Mouse (Mus musculus) hindbrain, embryonic 10.5 days (tissue): Measurements from ENCODE around the gene Mfap3. TPM values are rescaled to one million over a fixed set of nuclear protein-coding genes. Genes with fewer than 3 reads are reported as not detected.

ENCODE experiments used
- DNase-seq: peaks from one replicate; pipeline ENCODE4 v3.0.0-alpha.2; 2017; ENCODE audit warnings: low spot score
- H3K27ac ChIP-seq: fragments of 300-500 bp; sonication (generic); 2 replicates; pipeline ENCODE4 v1.5.1; 2016; ENCODE audit warnings: mild to moderate bottlenecking, moderate library complexity
- H3K27me3 ChIP-seq: fragments of 300-500 bp; sonication (generic); 2 replicates; pipeline ENCODE4 v1.6.1; 2016; ENCODE audit warnings: mild to moderate bottlenecking; ENCODE audit not compliant: poor library complexity, insufficient read depth, severe bottlenecking
- H3K36me3 ChIP-seq: fragments of 300-500 bp; sonication (generic); 2 replicates; pipeline ENCODE4 v1.6.1; 2016; ENCODE audit warnings: mild to moderate bottlenecking, moderate library complexity
- H3K4me1 ChIP-seq: fragments of 300-500 bp; sonication (generic); replicated peaks from 2 replicates; pipeline ENCODE4 v1.6.1; 2016; ENCODE audit warnings: mild to moderate bottlenecking
- H3K4me3 ChIP-seq: fragments of 300-500 bp; sonication (generic); 2 replicates; pipeline ENCODE4 v1.5.1; 2016; ENCODE audit warnings: mild to moderate bottlenecking, moderate library complexity
- H3K9me3 ChIP-seq: fragments of 300-500 bp; sonication (generic); 2 replicates; pipeline ENCODE4 v1.6.1; 2016; ENCODE audit warnings: mild to moderate bottlenecking, moderate library complexity
- WGBS: fragments of 180-500 bp; shearing (Covaris S2); methylation state at CpG from one replicate; pipeline ENCODE4 v1.1.7; 2016; 5-methylcytosine and 5-hydroxymethylcytosine counted together
- polyA plus RNA-seq: library from polyadenylated mRNA; unstranded; fragments of >200 nt; fragmentation: Nextera tagmentation; extraction: Ambion mirVana; gene quantifications from 2 replicates; pipeline ENCODE4 v1.2.1, GENCODE M21; 2016

The Mfap3 gene
- polyA plus RNA-seq, 1 experiment from 2014 or later = 49.5 TPM

DNA sequence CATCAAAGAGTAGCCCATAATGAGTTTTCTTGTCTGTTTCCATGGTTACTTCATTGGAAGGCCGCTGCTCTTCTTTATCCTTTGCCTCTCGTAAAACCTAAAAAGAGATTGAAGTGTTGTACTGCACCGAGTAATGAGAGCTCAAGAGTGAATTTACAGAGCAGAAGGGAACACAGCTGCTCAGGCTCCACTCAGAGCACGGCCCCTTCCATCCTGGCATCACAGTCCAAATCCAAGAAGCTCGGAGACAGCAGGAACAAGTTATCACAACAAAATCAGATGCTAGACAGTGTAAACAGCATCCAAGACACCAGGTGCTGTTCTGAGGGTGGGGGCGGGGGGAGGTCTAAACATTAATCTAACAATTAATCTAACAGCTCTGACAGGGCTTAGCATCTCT lies 11.6 kb upstream of the Mfap3 start:
- Histone ChIP-seq H3K36me3 (peaks cover 90% of the 10 kb centered on the region), H3K9me3 (no peaks in the 10 kb centered on the region), H3K4me1 (no peaks in the 10 kb centered on the region; the same call in 1 of the 2 replicates), H3K27me3 (no peaks in the 10 kb centered on the region), H3K27ac (no peak overlapping the region), H3K4me3 (no peak overlapping the region)
- 63% methylated on average over 6 of the region's 6 CpGs for WGBS
- no peak for DNase-seq

DNA sequence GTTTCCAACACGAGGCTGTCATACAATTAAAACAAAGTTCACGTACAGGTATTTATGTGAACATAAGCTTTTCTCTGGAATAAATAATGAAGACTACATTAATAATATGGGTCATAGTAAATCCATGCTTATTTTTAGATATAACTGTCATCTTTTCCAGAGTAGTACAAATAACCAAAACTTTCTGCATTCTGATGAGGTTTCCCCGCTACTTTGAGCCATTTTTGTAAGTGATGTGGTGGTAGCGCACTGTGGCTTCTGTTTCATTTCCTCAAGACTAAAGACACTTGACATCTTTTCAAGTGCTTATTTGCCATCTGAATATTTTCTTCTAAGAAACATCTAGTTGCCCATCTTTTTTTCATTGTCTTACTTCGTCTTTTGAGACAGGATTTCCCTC lies 3.2 kb upstream of the Mfap3 start:
- Histone ChIP-seq H3K36me3 (peaks cover 39% of the 10 kb centered on the region), H3K27ac (no peak overlapping the region), H3K4me1 (peaks cover 18% of the 10 kb centered on the region), H3K27me3 (no peaks in the 10 kb centered on the region), H3K4me3 (no peak overlapping the region), H3K9me3 (no peaks in the 10 kb centered on the region)
- no peak for DNase-seq
- 94% methylated on average over 5 of the region's 5 CpGs for WGBS

DNA sequence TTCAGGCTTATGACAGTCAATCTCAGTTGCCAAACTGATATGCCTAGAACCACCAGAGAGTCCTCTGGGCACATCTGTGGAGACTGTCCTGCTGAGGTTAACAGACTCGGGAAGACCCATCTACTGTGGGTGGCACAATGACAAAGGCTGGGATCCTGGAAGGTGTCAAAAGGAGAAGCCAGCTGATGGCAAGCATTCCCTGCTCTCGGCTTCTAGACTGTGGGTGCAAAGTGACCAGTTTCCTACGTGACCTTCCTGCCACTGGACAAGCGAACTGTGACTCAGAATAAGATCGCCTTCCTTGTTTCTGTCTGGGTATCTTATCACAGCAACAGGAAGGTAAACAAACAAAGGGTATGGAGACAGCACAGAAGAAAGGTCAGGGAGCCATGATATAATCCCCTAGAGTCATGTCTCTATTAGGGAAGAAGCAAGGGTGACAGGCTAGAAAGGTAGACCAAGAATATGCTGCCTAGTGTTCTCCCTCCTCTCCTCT lies 1.5 kb upstream of the Mfap3 start:
- peaks cover 38% of the 10 kb centered on the region for H3K36me3 ChIP-seq
- H3K4me3 ChIP-seq = peak overlapping the region; percentile 79; the same call in 1 of the 2 replicates
- no peaks in the 10 kb centered on the region for H3K27me3 ChIP-seq
- H3K27ac ChIP-seq = no peak overlapping the region
- H3K9me3 ChIP-seq = no peaks in the 10 kb centered on the region
- 69% methylated on average over 5 of the region's 5 CpGs for WGBS
- H3K4me1 ChIP-seq = peaks cover 18% of the 10 kb centered on the region
- DNase-seq = no peak

DNA sequence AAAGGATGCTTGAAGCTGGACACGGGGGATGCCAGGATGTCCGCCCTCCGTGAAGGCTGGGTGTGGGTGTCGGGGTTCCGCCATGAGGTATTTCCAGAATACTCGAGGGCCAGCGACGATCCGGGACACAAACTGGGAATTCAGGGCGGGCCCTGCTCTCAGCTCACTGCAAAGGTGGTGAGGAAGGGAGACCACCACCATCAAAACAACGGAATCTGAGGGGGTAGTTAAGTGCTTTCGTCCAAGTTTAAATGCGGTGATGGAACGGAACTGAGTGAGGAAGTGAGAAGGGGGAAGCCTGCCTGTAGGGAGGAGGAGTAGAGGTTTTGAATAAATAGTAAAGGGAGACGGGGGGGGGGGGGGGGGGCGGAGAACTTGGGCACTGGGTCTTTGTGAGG lies 286 bp downstream of the Mfap3 start:
- no peak for DNase-seq
- Histone ChIP-seq H3K27me3 (no peaks in the 10 kb centered on the region), H3K4me1 (peaks cover 18% of the 10 kb centered on the region), H3K4me3 (peak overlapping the region; percentile 79), H3K9me3 (no peaks in the 10 kb centered on the region), H3K27ac (peak overlapping the region; percentile 94), H3K36me3 (peaks cover 37% of the 10 kb centered on the region)
- 0% methylated on average over 16 of the region's 16 CpGs for WGBS

DNA sequence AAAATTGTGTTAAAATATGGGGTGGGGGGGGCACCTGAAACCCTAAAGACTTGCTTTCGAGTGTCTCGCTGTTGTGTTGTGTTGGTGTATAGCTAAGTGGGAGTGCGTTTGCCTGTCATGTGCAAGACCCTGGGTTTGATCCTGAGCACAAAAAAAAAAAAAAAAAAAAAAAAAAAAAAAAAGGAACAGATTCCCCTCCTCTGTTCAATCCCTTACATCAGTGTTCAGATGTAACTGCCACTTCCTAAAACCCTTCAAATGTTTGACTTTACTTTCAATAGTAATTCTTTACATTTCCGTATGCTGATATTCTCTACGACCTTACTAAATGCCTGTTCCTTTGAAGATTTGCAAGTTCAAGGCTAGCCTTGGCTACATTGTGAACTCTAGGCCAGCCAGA lies 840 bp downstream of the Mfap3 start:
- Histone ChIP-seq H3K9me3 (no peaks in the 10 kb centered on the region), H3K27me3 (no peaks in the 10 kb centered on the region), H3K4me1 (peaks cover 18% of the 10 kb centered on the region), H3K36me3 (peaks cover 37% of the 10 kb centered on the region), H3K4me3 (peak overlapping the region; percentile 79), H3K27ac (peak overlapping the region; percentile 94; the same call in 1 of the 2 replicates)
- no peak for DNase-seq
- WGBS = 83% methylated on average over 5 of the region's 5 CpGs

DNA sequence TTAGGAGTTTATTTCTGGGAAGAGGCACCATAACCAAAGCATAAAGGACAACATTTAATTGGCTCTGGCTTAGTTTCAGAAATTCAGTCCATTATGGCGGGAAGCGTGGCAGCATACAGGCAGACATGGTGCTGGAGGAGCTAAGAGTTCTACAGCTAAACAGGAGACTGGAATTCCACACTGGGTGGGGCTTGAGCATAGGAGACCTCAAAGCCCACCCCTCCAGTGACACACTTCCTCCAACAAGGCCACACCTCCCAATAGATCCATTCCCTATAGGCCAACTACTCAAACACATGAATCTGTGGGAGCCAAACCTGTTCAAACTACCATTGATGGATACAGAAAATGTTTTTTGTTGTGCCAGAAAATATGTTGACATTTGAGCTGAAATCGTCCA lies 2.7 kb downstream of the Mfap3 start:
- 90% methylated on average over 3 of the region's 3 CpGs for WGBS
- no peak for DNase-seq
- no peak overlapping the region for H3K4me3 ChIP-seq
- H3K36me3 ChIP-seq = peaks cover 42% of the 10 kb centered on the region
- H3K4me1 ChIP-seq = peaks cover 21% of the 10 kb centered on the region
- no peaks in the 10 kb centered on the region for H3K27me3 ChIP-seq
- H3K9me3 ChIP-seq = no peaks in the 10 kb centered on the region
- no peak overlapping the region for H3K27ac ChIP-seq

DNA sequence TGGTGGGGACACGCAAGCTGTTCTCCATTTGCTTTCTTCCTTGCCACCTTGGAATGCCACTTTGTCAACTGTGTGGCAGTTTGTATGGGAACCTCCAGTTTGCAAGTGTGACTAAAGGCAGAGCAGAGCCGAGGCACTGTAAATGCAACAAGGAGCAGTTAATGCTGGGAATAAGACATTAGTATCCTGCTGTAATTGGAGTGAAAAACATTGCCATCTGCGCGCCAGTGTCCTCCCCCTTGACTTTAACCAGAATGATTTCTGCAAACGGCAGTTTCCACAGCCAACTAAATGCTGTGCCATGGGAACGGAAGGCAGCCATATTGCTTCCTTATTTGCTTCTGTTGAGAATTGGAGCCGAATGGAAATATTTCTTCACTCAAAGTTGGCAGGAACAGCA lies 3.6 kb downstream of the Mfap3 start:
- Histone ChIP-seq H3K9me3 (no peaks in the 10 kb centered on the region), H3K4me1 (peaks cover 18% of the 10 kb centered on the region), H3K36me3 (peaks cover 42% of the 10 kb centered on the region), H3K4me3 (no peak overlapping the region), H3K27me3 (no peaks in the 10 kb centered on the region), H3K27ac (no peak overlapping the region)
- no peak for DNase-seq
- 96% methylated on average over 7 of the region's 7 CpGs for WGBS

DNA sequence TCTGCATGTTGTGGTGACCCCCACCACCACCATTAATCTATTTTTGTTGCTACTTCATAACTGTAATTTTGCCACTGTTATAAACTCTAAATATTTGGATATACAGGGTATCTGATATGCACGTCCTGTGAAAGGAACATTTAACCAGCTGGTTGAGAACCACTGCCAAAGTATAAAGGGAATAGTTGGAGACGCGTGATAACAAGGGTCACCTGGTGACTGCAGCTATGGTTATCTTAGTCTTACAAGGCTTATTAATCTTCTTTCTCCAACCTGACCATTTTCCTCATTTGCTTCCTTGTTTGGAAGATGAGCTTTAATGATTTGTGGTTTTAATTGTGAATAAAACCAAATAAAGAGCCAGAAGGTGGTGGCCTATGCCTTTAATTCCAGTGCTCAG lies 5.0 kb downstream of the Mfap3 start:
- WGBS = 92% methylated on average over 3 of the region's 3 CpGs
- Histone ChIP-seq H3K27me3 (no peaks in the 10 kb centered on the region), H3K27ac (no peak overlapping the region), H3K4me3 (no peak overlapping the region), H3K36me3 (peaks cover 54% of the 10 kb centered on the region), H3K4me1 (peaks cover 10% of the 10 kb centered on the region), H3K9me3 (no peaks in the 10 kb centered on the region)
- no peak for DNase-seq

DNA sequence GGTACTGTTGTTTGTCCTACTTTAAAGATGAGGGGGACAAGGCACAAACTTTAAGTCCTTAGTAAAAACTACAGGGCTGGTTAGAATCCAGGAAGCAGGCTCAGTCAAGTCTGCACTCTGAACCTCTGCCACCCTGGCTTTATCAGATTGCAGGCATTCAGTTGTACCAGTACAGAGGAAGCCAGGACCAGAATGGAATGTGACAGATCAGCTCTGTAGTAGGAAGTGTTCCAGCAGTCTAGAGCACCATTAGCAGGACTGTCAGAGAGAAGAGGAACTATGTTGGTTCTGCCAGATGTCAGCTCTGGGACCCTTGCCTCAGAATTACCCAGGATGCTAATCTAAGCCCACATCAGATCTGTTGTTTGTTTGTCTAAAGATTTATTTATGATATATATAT lies 6.1 kb downstream of the Mfap3 start:
- Histone ChIP-seq H3K27me3 (no peaks in the 10 kb centered on the region), H3K4me3 (no peak overlapping the region), H3K36me3 (peaks cover 66% of the 10 kb centered on the region), H3K9me3 (no peaks in the 10 kb centered on the region), H3K27ac (no peak overlapping the region), H3K4me1 (peaks cover 3% of the 10 kb centered on the region; the same call in 1 of the 2 replicates)
- no peak for DNase-seq

DNA sequence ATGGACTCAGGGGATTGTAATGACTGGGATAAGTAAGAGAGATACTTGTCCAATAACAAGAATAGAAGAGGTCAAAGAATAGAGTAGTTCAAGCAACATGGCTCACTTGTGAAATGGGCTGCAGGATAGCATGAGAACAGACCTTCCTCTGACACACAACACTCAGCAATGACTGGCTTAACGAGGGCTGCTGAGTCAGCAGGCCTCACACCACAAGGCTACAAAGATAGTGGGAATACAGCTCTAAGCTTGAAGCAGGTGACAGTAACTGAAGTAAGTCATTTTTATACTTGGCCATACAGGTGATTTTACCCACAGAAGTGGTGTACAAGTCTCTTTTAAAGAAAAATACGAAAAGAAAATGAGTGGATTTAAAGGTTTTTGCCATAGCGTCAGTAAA lies 7.4 kb downstream of the Mfap3 start:
- 91% methylated on average over 3 of the region's 3 CpGs for WGBS
- Histone ChIP-seq H3K4me1 (peaks cover 13% of the 10 kb centered on the region), H3K27ac (no peak overlapping the region), H3K9me3 (no peaks in the 10 kb centered on the region), H3K27me3 (no peaks in the 10 kb centered on the region), H3K4me3 (no peak overlapping the region), H3K36me3 (peaks cover 66% of the 10 kb centered on the region)
- no peak for DNase-seq

DNA sequence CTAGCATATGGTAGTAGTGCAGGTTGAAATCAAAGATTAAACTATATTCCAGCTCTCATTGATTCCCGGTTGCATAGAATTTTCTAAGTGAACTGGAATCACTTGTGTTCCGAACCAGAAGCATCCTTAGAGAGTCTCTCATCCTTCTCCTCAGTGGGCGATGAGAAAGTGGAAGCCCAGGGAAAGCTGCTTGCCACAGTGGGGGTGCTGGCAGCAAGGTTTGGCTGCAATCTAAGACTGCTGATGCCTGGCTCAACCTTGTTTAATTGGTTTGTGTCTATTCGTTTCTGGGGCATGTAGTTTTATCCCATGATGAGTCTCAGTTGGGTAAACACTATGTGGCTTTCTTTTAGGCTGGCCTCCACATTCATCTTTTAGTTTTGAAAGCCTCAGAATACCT lies 9.0 kb downstream of the Mfap3 start:
- no peaks in the 10 kb centered on the region for H3K9me3 ChIP-seq
- H3K36me3 ChIP-seq = peaks cover 63% of the 10 kb centered on the region
- no peak for DNase-seq
- H3K4me1 ChIP-seq = peaks cover 28% of the 10 kb centered on the region
- H3K27ac ChIP-seq = no peak overlapping the region
- 88% methylated on average over 4 of the region's 4 CpGs for WGBS
- no peak overlapping the region for H3K4me3 ChIP-seq
- no peaks in the 10 kb centered on the region for H3K27me3 ChIP-seq

DNA sequence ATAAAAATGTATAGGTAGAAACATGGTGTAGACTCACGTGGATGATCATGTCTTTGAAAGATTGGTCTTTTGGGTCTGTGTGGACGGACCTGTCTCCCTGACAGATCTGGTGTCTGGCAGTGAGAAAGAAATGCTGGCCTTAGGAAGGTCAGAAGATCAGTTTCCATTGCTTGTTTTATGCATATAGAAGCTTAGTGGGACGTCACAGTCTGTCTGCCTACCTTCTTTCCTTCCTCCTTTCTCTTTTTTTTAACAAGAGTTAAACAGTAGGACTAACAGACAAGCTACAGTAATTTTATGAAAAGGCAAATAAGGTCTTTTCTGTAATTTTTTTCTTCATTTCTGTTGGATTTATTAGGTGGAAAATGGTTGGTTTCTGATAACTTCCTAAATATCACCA lies 10.6 kb downstream of the Mfap3 start:
- Histone ChIP-seq H3K27me3 (no peaks in the 10 kb centered on the region), H3K4me3 (no peak overlapping the region), H3K36me3 (peaks cover 67% of the 10 kb centered on the region), H3K4me1 (peaks cover 28% of the 10 kb centered on the region), H3K27ac (no peak overlapping the region), H3K9me3 (no peaks in the 10 kb centered on the region)
- 95% methylated on average over 3 of the region's 3 CpGs for WGBS
- no peak for DNase-seq

DNA sequence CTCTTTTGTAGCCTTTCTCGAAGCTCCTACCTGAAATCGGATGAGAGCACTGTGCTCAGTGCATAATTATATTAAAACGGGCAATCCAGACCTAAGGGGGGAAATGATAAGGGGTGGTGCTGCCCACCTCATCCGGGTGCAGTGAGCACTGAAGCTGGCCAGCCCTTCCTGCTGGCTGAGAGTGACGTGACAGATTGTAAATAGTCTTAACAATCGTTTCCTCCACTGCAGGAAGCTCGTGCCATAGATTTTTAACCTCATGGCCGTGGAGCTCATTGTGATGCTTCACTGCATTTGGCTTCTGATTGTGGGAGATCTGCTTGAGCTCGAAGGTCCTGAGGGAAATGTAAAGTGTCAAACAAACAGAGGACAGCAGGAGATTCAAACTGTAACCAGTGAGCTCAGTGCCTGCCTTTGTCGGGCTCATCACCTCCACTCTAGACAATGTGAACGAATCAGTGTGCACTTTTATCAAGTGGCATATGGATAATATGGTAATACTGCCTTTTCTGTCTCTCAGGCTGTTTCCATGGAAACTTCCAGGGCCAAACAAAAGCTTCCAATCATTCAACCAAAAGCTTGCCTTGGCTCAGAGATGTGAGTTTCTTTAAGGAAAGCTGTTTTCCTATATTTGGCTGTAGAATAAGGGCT lies 13.0 kb downstream of the Mfap3 start:
- H3K27me3 ChIP-seq = no peaks in the 10 kb centered on the region
- H3K4me3 ChIP-seq = no peak overlapping the region
- peaks cover 25% of the 10 kb centered on the region for H3K4me1 ChIP-seq
- H3K36me3 ChIP-seq = peaks cover 67% of the 10 kb centered on the region
- no peaks in the 10 kb centered on the region for H3K9me3 ChIP-seq
- peak; percentile 45 for DNase-seq
- peak overlapping the region; percentile 83 for H3K27ac ChIP-seq
- WGBS = 39% methylated on average over 11 of the region's 11 CpGs

DNA sequence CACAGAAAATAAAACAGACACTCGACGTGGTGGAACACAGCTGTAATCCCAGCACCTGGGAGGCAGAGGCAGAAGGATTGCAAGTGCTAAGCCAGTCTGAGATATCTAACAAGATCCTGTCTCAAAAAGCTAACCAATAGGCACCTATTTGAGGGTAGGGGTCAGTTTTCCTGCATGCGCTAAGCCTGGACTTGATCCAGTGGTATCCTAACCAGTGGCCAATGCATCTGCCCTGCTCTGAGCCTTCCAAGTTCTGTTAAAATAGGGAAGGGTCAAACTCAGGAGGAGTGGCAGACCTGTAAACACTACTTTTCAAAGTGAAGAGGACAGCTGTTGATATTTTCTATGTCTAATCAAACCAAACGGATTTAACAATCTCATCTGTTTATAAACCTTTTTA lies 13.8 kb downstream of the Mfap3 start:
- no peak for DNase-seq
- WGBS = 92% methylated on average over 4 of the region's 4 CpGs
- Histone ChIP-seq H3K4me3 (no peak overlapping the region), H3K27ac (peak overlapping the region; percentile 83), H3K36me3 (peaks cover 66% of the 10 kb centered on the region), H3K9me3 (no peaks in the 10 kb centered on the region), H3K4me1 (peaks cover 25% of the 10 kb centered on the region), H3K27me3 (no peaks in the 10 kb centered on the region)
